Mouse (Mus musculus): Measurements from ENCODE around the gene B4galt3.

- no peak for TF ChIP-seq POLR2A (IDR thresholded peaks at IDR 0.05; ENCODE audit: insufficient read depth, low read length)
- no peak for TF ChIP-seq CTCF (IDR thresholded peaks at IDR 0.05; ENCODE audit: low read depth, low read length)
Observed at GRCm38 (mm10) chr1:171320151-171320550, 50.0 kb downstream of the B4galt3 start.
